Mouse (Mus musculus) erythroblast, embryonic 14.5 days (primary cell): ENCODE results near the gene Taf10. TPM values are rescaled to one million over a fixed set of nuclear protein-coding genes. Genes with fewer than 3 reads are reported as not detected.

Experiments used
- H3K27me3 ChIP-seq: 2 replicates; pipeline ENCODE4 v1.6.1; 2012; ENCODE audit warnings: inconsistent platforms; ENCODE audit not compliant: control insufficient read depth
- H3K36me3 ChIP-seq: 2 replicates; pipeline ENCODE4 v1.6.1; 2012; ENCODE audit warnings: mild to moderate bottlenecking, inconsistent platforms; ENCODE audit not compliant: control insufficient read depth
- H3K4me1 ChIP-seq: 2 replicates; pipeline ENCODE4 v1.6.1; 2012; ENCODE audit warnings: inconsistent platforms; ENCODE audit not compliant: control insufficient read depth
- H3K4me3 ChIP-seq: replicated peaks from 2 replicates; pipeline ENCODE3; 2012; ENCODE audit warnings: moderate library complexity, mild to moderate bottlenecking, inconsistent platforms
- H3K9me3 ChIP-seq: 2 replicates; pipeline ENCODE4 v1.6.1; 2012; ENCODE audit warnings: low read length, inconsistent platforms, mixed read lengths; ENCODE audit not compliant: control insufficient read depth
- TAL1 ChIP-seq: IDR thresholded peaks from 3 replicates; pipeline ENCODE4 v1.6.1; 2012; ENCODE audit warnings: low read length, inconsistent platforms, mixed read lengths
- polyA plus RNA-seq: library from polyadenylated mRNA; stranded (reverse); fragments of >175 nt; gene quantifications from 2 replicates; pipeline ENCODE4 v1.2.3, GENCODE M21; 2012

Gene Taf10
- polyA plus RNA-seq, 1 experiment, result 54.5 TPM

DNA sequence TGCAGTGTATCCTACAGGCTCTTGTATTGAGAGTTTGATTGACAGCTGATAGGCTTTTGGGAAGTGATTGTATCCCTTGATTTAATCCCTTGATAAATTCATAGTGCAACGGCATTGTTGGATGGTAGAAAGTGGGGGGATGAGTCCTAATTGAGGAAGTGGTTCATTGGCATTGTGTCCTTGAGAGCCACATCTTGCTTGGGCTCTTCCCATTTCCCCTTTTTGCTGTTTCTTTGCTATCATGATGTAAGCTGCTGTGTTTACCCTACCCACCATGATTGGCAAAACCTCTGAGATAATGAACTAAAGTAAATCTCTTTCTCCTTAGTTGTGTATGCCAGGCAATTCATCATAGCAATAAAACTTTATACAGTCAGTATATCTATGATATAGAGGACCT is 53.3 kb downstream of the Taf10 start:
- Histone ChIP-seq H3K27me3 (no peaks in the 10 kb centered on the region; the same call in 1 of the 2 replicates), H3K36me3 (no peaks in the 10 kb centered on the region), H3K9me3 (no peaks in the 10 kb centered on the region), H3K4me1 (no peaks in the 10 kb centered on the region), H3K4me3 (no peak overlapping the region)
- TF ChIP-seq TAL1, result no peak

Other genes starting within 250 kb of the Taf10 start
- 2.2 and 2.8 TPM in 2 replicates for gene Smpd1, start 190.0 kb downstream of the Taf10 start, polyA plus RNA-seq
- gene Apbb1, start 162.7 kb downstream of the Taf10 start, polyA plus RNA-seq, result 0.01 and 0.19 TPM in 2 replicates
- not detected in 2 replicates for gene Hpx, start 144.2 kb downstream of the Taf10 start, polyA plus RNA-seq
- 0.06 and 0.10 TPM in 2 replicates for gene Trim3, start 110.8 kb downstream of the Taf10 start, polyA plus RNA-seq
- gene Timm10b, start 104.3 kb downstream of the Taf10 start, polyA plus RNA-seq, result 24.4 and 28.7 TPM in 2 replicates
- 1.5 and 1.7 TPM in 2 replicates for gene Arfip2, start 103.9 kb downstream of the Taf10 start, polyA plus RNA-seq
- gene Gm45799, start 103.8 kb downstream of the Taf10 start, polyA plus RNA-seq, result 2.6 and 14.1 TPM in 2 replicates
- gene Dnhd1, start 93.5 kb downstream of the Taf10 start, polyA plus RNA-seq, result not detected in 2 replicates
- 2.9 and 3.1 TPM in 2 replicates for gene Ilk, start 7.8 kb downstream of the Taf10 start, polyA plus RNA-seq
- 0.76 and 0.80 TPM in 2 replicates for gene Rrp8, start 7.0 kb downstream of the Taf10 start, polyA plus RNA-seq
- 2.2 and 4.4 TPM in 2 replicates for gene Tpp1, start 7.9 kb upstream of the Taf10 start, polyA plus RNA-seq
- 0.01 TPM in 1 of 2 replicates, not detected in the other for gene Dchs1, start 43.3 kb upstream of the Taf10 start, polyA plus RNA-seq
- 11.4 and 15.8 TPM in 2 replicates for gene Mrpl17, start 66.7 kb upstream of the Taf10 start, polyA plus RNA-seq
- not detected in 2 replicates for gene Gm4070, start 209.6 kb upstream of the Taf10 start, polyA plus RNA-seq